Mouse (Mus musculus): ENCODE data around the gene Vmn1r4.

GRCm38 (mm10) chr6:56931648-56932415, 8.0 kb downstream of the Vmn1r4 start:
- no peak for TF ChIP-seq POLR2A (IDR thresholded peaks at IDR 0.05; ENCODE audit: borderline replicate concordance, control insufficient read depth, low read depth, low read length)
- TF ChIP-seq CTCF (IDR thresholded peaks at IDR 0.05; ENCODE audit: control insufficient read depth, insufficient read depth, low read length): no peak
